Mouse (Mus musculus) ES-E14 (cell line): ENCODE measurements around the gene Tsfm.

Experiments
- CHD2 ChIP-seq: IDR thresholded peaks from 2 replicates; pipeline ENCODE4 v1.6.1; 2014; ENCODE audit warnings: mild to moderate bottlenecking, low read depth, low read length, inconsistent platforms
- ZNF384 ChIP-seq: IDR thresholded peaks from 2 replicates; pipeline ENCODE4 v1.6.1; 2012; ENCODE audit warnings: low read depth, low read length, inconsistent platforms

DNA sequence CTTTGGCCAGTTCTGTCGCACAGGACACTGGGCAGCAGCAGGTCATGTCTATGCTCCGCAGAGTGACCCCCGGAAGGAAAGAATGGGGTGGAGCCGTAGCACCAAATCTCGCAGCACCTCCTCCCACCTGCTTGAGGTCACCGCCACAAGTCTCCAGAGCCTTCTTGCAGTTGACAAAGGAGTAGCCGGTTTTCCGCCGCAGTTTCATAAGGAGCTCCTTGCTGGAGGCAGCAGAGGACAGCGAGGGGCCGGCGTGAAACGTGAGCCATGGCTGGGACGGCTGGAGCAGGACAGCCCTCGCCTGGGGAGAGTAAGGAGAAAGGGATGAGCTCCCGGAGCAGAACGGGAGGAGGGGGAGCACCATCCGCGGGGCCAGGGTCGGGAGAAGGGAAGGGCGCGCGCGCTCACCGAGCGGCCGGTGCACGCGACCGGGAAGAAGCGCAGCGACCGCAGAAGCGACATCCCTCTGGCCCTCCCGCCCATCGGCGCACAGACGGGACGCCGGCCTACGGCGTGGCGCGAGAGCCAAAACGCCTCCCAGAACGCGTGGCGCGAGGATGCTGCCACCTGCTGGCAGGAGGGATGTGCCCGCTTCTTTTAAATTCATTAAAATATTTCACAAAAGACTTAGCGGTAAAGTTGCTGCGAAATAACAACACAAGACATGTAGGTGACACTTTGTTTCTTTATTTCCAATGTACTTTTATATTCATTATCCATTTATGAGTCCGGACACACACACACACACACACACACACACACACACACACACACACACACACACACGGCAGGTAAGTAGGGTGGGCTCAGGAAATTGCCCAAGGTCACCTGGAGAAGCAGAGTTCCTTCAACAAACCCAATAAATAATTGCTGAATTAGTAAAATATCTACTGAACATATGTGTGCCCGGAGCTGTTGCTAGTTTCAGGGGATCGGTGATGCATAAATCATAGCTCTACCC lies at the start of gene Tsfm:
- TF ChIP-seq CHD2 (0 out of 2 replicates have a peak, but pooled peaks have one; percentile 37), ZNF384 (no peak)
